Mouse (Mus musculus) layer of hippocampus, postnatal 25 days (tissue): ENCODE data around the gene Snx21. TPM values are rescaled to one million over a fixed set of nuclear protein-coding genes. Genes with fewer than 3 reads are reported as not detected.
A peak's percentile ranks its signal among the peaks of the same experiment; 100 is the strongest.

Experiments used
- DNase-seq, 2 experiments: peaks; one replicate each; pipeline ENCODE4 v3.0.0; 2022; ENCODE audit warnings: mixed read lengths in 2 of 2, low spot score in 1 of 2; ENCODE audit errors: extremely low spot score in 1 of 2
- total RNA-seq, 2 experiments: library from RNA; stranded (reverse); gene quantifications; 2 replicates each; pipeline ENCODE4 v1.2.3; 2021

The Snx21 gene
- total RNA-seq, 2 experiments from 2014 or later: 38.0 to 45.8 TPM

DNA sequence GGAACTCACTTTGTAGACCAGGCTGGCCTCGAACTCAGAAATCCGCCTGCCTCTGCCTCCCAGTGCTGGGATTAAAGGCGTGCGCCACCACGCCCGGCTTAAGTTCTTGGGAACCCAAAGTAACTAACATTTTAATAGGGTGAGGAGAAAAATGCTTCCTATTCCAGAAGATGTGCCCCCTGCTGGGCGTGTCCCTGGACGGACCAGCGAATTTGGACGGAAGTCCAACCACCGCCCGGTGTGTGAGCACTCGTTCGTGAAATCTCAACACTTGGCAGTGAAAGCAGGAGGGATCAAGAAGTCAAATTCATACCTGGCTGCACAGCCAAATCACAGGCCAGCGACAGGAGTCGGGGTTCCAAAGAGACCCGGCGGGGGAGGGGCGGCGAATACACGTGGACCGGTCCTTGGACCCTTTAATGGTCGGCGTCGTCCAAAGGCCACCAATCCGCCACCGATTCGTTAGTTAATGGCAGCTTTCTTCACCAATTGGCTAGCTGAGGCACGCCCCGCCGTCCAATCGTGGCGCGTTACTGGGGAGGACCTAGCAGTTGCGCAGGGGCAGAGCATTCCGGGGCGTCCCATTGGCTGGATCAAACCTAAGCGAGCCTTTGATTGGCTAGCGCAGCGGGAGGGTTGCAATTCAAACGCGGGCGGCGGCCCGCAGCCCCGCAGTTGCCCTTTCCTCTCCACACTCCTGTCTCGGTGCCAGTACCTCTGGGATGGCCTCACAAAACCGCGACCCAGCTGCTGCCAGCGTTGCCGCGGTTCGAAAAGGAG lies 16.2 kb upstream of the Snx21 start, which contains the start of gene Ube2c:
Gene Ube2c (plus strand): TSS at position 641 of the 780 bp plus-strand sequence.
- DNase-seq: peak; percentile 87 to 91

DNA sequence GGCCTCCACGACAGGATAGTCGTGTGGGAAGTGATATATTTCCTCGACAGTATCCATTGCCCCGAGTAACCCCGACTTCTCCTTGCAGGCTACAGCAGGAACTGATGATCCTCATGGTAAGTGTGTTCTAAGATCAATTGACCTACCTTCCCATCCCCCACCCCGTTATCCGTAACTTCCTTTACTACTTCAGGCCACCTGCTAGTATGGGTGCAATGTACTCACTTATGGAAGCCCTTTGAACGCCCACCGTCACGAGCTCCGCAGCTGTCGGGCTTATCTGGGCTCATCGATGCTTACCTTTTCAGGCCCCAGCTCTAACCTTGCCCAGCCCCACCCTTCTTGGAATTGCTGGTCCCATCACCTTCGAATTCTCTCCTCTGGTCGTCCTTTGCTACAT lies 15.3 kb upstream of the Snx21 start:
- DNase-seq: no peak

DNA sequence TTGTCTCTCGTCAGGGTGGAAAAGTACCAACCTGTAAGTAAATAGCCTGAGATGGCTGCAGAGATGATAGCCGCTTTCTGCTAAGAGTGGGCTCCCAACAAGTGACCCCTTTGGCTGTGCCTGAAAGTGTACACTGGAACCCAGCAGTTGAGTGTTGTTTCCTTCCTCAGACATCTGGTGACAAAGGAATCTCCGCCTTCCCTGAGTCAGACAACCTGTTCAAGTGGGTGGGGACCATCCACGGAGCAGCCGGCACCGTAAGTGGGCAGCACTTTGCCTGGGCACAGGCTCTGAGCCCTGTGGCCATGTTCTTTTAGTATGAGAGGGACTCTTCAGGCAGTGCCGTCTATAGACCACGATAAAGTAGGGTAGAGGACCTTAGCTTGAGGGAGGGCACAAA lies 14.5 kb upstream of the Snx21 start:
- no peak for DNase-seq

DNA sequence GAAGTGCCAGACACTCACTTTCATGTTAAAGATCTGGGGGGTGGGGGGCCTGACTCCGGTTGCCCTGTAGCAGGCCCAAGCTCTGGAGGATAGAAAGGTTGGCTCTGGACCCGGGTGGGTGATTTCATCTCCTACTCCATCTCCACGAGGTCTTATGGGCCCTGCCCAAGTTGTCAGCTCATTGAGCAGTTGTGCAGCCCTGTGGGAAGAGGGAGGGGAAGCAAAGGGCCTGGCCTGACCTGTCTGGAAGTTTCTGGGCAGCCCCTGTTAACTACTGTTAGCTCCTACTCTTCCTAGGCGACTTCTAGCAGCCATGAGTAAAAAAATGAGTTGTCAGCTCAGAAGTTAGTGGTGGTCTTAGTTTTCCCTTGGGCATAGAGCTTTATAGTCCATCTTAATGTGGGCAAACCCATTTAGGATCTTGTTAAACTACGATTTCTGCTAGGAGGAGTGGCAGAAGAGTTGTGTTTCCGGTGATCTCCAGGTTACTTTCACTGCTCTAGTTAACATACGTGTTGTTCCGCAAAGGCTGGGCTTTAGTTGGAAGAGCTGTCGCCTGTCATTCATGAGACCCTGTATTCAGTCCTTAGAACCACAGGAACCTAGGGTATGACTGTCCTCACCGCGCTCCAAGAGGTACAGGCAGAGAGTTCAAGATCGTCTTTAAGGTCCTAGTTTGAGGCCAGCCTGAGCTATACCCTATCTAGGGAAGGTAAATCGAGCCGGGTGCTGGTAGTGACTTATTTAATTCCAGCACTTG lies 12.2 kb upstream of the Snx21 start:
- DNase-seq: no peak

DNA sequence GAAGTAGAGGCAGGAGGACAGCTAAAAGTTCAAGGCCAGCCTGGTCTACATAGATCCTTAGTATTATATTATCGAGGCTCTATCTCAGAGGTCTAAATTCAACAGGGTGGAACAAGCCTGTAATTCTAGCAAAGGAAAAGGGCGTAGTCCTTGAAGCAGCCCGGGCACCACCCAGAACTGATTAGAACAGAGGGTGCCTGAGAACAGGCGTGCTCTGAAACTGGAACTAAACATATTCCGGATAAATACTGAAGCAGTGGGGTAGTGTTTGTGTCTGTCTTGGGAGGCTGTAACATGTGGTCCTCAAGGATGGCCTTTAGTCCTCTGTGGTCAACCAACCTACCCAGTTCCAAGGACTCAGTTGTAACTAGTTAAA lies 11.6 kb upstream of the Snx21 start:
- no peak for DNase-seq

DNA sequence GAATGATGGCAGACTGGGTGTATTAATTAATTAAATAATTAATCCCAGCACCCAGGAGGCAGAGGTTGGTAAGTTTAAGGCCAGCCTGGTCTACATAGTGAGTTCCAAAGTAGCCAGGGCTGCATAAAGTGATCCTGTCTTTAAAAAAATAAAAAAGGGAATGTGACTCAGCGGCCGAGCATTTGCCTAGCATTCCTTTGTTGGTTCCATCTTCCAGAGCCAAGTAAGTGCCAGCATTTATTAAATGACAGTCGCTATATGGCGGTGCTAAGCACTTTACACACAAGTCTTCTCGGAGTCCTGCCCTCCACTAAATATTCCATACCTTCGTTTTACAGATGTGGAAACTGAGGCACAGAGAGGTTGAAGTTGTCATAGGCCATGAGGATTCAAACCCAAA lies 9.5 kb upstream of the Snx21 start:
- DNase-seq: no peak

DNA sequence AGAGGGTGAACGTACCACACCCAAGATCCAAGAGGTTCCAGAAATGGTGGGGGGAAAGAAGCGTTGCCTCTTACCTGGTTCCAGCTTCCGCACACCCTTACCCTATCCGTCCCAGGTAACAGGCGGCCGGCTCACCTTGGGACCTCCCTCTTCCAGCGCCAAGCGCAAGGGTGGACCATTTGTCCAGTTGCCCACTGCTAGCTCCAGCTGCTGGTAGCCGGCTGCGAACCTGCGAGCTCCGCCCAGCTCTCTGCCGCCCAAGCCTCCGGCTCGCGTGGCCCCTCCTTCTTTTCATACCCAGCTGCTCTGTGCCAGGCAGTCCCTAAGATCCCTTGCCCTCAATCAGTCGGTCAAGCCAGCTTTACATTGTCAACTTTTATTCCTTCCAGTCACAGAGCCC lies 8.8 kb upstream of the Snx21 start:
- no peak for DNase-seq

DNA sequence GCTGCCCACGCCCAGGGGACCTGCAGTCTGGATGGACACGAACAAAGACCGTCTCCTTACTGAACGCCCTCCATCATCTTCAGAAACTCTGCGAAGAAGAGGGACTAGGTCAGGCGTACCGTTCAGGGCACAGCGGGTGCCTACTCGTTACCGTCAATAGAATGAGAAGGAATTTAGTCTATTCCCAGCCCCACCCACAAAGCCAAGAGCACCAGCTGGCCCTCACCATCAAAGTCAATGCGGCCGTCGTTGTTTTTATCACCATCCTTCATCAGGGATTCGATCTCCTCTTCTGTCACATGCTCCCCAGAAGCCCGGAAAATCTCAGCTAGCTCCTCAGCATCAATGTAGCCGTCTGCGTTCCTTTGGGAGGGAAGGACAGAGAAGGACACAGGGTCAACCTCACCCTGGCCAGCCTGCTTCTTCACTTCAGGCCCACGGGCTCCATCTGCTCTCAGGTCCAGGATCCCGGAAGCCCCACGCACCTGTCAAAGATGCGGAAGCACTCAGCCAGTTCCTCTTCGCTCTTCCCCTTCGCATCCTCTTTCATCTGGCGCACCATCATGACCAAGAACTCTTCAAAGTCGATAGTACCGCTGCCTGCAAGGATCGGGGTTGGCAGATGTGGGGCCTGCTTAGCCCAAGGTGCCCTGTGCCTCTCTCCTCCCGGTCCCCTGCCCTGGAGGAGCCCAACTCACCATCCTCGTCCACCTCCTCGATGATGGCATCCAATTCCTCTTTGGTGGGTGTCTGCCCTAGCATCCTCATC lies 8.2 kb upstream of the Snx21 start:
- no peak for DNase-seq

DNA sequence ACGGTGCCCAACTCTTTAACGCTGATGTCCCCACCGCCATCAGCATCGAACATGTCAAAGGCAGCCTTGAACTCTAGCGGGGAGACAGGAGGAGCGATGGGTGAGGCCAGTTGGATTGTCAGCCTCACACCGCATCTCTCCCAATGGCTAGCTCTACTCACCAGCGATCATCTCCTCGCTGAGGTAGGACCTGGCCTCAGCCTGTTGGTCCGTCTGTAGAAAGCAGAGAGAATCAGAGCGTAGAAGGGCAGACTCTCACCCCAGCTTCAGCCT lies 7.7 kb upstream of the Snx21 start:
- DNase-seq: no peak

DNA sequence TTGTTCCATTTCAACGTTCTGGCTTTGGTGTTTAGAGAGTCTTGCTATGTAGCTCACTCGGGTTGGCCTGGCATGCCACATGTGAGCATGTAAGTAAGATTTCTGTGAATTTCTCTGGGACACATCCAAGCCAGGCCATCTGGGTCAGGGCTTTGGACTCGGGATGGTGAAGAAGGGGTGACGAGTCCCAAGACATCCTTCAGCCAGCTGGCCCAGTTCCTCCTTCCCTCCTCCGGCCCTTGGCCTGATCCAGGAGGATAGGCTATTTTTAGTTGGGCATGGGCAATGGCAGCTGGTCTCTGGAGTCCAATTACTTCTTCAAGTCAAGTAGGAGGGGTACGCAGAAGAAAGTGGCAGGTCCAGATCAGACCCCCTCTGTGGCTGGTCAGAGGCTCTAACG lies 6.8 kb upstream of the Snx21 start:
- no peak for DNase-seq

DNA sequence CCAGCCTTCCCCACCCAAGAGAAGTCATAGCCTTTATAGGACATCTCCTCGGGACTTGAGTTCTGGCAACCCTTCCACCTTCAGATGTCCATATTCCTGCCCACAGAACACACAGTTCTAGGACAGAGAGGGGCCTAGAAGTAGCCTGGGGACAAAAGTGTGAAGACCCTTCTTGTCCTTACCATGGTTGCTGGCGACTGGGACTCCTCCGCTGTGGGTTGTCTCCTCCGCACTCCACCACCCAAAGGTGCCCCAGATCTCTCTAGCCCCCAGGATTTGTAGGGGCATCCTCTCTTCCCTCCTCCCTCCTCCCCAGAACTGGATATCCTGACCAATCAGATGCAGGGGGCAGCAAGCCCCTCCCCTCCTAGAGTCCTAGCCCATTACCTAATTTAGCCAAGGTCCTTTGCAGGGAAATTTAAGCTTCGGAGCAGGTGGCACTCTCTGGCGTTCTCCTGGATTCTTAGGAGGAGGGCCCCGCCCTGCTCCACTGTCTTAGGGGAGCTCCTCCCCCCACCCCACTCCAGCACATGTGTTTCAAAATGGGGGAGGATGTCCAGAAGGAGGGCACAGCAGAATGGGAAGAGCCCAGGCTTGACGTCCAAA lies 6.0 kb upstream of the Snx21 start, which contains the start of gene Tnnc2:
Gene Tnnc2 (minus strand): TSS at position 487 of the 606 bp plus-strand sequence.
- DNase-seq: no peak

DNA sequence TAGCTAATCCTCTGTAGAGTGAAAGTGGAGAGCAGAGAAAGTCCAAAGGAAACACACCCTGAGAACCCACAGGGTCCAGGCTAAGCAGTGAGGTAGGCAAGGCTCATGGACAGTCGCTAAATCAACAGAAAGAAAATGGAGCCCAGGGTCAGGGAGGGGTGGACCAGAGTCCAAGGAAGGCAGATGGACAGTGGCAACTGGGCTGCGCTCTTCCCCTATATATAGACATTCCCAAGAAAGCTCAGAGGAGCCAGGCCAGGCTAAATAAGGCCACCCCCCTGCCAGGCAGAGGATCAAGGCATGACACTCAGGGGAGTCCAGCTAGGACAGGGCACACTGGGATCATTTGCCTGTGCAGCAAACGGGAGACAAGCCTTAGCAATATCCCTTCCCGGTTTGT lies 3.7 kb upstream of the Snx21 start:
- DNase-seq: no peak

DNA sequence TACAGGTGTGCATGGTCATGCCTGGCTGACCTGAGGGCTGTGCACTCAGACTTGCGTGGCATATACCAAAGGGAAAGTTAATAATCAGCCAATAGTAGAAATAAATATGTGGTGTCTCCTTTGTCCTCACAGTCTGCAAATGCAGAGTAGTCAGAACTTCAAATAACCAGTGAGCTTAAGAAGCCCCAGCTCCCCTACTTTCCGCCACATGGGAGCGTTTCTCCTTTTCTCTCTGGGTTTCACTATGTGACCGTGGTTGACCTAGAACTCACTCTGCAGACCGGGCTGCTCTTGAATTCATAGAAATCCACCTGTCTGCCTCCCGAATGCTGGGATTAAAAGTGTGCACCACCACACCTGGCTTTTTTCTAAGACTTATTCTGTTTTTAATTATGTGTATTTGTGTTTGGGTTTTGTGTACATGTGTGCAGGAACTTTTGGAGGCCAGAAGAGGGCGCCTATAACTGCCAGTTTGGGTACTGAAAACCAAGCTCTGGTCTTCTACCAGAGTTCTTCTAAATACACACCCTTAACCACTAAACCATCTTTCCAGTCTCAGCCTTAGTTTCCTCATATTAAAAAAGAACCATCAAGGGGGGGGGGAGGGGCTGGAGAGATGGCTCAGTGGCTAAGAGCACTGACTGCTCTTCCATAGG lies 1.6 kb upstream of the Snx21 start:
- no peak for DNase-seq

DNA sequence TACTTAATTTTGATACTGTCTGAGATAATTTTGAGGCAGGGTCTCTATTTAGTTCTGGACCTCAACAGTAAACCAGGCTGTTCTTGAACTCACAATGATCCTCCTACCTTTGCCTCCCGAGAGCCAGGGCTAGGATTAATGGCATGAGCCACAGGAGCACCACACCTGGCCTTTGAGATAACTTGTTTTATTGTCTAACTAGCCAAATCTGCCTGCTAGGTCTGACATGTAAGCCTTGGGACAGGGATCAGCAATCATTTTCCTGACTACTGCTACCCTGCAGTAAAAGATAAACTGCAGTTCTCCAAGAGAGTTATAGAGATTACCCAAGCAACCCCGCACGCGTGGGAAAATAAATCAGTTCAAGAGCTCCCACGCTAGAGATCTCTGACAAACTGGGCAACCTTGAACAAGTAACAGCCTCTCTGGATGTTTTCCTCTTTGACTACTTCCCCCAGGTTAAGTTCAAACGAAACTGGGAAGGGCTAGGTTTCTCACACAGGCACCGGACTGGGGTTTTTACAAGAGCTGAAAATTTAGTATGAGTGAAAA lies 678 bp upstream of the Snx21 start:
- DNase-seq: no peak

DNA sequence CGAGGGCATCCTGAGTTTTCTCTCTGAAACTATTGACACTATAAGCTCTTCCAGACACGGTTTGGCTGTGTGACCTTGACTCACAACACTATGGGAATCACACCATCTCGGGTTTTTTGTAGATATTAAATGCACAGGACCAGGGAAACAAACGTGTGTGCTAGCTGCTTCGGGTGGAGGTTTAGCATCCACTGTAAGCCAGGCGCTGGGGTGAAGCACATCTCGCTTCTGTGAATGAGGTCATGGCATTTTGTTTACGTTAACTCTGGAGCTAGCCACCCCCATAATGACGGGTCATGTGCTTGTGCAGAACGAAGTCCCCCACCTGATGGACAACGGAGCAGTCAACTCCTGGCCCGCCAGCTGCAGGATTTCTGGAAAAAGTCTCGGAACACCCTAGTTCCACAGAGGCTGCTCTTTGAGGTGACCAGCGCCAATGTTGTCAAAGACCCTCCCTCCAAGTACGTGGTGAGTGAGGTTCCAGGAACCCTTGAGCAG lies 814 bp downstream of the Snx21 start:
- DNase-seq: no peak

DNA sequence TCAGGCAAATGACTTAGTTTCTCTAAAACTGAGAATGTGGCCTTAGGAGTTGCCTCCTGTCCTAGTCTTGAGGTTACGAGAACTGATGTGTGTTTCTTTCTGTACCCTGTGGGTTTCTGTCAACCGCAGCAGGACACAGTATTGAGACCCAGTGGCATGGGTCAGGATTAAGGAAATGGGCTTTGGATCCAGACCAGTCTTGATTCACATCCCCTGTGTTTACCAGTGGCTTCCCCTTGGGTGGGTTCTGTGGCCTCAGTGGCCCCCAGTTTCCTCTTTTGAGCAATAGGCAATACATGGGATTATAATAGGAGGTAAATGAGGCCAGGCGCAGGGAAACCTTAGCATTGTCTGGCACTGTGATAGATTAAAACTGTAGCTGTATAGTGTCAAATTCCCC lies 1.4 kb downstream of the Snx21 start:
- DNase-seq: no peak

DNA sequence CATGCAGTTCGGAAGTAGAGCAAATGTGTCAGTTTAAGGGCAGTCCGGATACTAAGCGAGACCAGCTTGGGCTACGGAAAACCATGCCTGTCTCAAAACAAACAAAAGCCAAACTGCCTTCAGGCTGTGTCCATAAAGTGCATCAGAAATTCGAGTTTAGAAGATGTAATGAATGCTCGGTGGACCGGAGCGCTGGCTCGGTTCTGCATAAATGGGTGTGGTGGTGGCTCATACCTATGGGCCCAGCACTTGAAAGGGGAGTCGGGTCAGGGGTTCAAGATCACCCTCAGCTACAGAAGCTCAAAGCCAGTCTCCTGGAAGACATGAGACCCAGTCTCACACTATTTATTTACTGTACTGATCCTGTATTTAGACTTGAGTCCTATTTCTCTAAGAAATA lies 2.2 kb downstream of the Snx21 start:
- no peak for DNase-seq

DNA sequence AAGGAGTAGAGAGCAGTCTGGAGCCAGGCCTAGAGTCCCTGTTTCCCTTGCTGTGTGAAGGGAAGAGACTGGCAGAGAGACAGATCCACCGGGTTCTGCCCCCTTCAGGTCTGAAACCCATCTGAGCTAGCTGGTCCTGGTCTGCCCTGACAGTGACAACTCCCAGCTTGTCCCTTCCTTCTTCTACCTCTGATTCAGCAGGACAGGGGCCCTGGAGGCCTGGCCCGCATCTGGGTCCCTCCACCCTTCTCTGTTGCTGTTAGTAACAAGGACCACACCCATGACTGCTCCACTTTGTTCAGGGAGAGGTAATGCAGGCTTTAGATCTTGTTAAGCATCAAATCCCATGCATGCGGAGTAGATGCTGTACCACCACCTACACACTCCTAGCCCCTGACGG lies 2.8 kb downstream of the Snx21 start:
- DNase-seq: no peak

DNA sequence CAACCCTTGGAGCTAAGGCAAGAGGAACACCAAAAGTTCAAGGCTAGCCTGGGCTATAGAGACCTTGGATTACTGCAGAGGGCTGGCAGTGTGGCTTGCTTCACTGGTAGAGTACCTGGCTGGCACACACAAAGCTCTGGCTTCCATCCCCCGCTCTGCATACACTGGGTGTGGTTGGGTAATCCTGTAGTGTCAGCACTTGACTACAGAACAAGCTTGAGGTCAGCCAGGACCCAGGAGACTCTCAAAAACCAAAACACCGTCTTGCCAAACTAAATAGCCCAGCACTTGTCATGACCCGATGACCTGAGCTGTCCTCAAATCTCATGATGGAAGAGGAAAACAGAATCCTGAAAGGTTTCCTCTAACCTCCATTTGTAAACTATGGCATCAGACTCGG lies 4.8 kb downstream of the Snx21 start:
- no peak for DNase-seq

DNA sequence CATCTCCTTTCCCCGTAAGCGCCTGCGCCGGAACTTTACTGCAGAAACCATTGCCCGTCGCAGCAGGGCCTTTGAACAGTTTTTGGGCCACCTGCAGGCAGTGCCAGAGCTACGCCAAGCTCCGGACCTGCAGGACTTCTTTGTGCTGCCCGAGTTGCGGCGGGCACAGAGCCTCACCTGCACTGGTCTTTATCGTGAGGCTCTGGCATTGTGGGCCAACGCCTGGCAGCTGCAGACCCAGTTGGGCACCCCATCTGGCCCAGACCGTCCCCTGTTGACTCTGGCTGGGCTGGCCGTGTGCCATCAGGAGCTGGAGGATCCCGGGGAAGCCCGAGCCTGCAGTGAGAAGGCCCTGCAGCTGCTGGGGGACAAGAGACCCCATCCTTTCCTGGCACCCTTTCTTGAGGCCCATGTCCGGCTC lies 6.2 kb downstream of the Snx21 start:
- DNase-seq: no peak
